Mouse (Mus musculus) myocyte (in vitro differentiated cells): ENCODE measurements around the gene Vim.

ENCODE experiments used
- POLR2A ChIP-seq: IDR thresholded peaks from one replicate; pipeline ENCODE4 v1.6.1; 2011; ENCODE audit warnings: low read depth, mild to moderate bottlenecking, control low read depth, moderate library complexity; ENCODE audit not compliant: insufficient read length
- POLR2AphosphoS2 ChIP-seq: IDR thresholded peaks from one replicate; pipeline ENCODE4 v1.6.1; 2011; ENCODE audit warnings: low read depth, control low read depth; ENCODE audit not compliant: insufficient read length
- USF1 ChIP-seq: IDR thresholded peaks from one replicate; pipeline ENCODE4 v1.6.1; 2011; ENCODE audit warnings: low read depth, mild to moderate bottlenecking, control low read depth, moderate library complexity

DNA sequence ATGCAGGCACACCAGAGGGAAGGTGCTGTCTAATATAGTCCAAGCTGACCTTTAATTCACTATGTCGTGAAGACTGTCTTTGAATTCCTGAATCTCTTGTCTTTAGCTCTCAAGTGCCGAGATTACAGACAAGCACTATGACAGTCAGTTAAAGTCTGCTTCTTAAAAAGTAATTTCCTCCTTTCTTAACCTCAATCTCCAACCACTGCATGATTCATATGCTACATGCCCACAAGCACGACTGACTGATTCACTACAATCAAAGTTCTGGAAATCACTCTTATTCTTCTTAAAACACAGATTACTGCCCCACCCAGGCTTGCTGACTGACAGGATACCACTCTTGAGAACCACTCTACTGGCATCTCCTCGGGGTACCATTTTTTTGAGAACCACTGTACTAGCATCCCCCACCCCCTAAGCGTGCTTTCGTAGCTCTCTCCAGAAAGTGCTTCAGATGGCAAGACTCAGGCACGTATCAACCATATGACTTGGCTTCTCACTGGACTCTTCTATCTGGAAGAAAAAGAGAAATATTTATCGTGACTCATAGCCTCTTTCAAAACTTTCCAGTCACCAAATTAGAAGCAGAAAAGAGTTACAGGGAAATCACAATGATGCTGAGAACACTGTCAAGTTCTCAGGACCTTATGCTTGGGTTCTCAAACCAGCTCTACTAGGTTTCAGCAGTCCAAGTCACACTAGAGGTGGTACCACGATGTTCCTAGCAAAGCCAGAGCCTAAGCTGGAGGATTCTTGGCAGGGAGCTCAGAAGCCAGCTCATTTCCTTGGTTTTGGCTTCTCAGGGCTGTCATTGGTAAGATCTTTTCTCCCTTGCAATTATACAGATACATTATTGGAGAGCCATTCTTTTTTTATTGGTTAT is 16.3 kb upstream of the Vim start:
- TF ChIP-seq USF1 (no peak), POLR2A (no peak), POLR2AphosphoS2 (no peak)
